Mouse (Mus musculus) kidney, embryonic 15.5 days (tissue): ENCODE measurements around the gene Rasgrp2. TPM values are rescaled to one million over a fixed set of nuclear protein-coding genes. Genes with fewer than 3 reads are reported as not detected.

ENCODE experiments used
- ATAC-seq: fragments of 200-750 bp; cut with Nextera tagmentation; replicated peaks from 2 replicates; pipeline ENCODE4 v1.8.0; 2017; ENCODE audit warnings: moderate TSS enrichment; ENCODE audit not compliant: low FRiP score
- H3K27ac ChIP-seq: fragments of 300-500 bp; sonication (generic); 2 replicates; pipeline ENCODE4 v1.5.1; 2015; ENCODE audit warnings: mild to moderate bottlenecking, inconsistent platforms
- H3K27me3 ChIP-seq: fragments of 300-500 bp; sonication (generic); 2 replicates; pipeline ENCODE4 v1.6.1; 2015; ENCODE audit warnings: inconsistent platforms
- H3K36me3 ChIP-seq: fragments of 300-500 bp; sonication (generic); 2 replicates; pipeline ENCODE4 v1.6.1; 2015; ENCODE audit warnings: inconsistent platforms
- H3K4me1 ChIP-seq: fragments of 300-500 bp; sonication (generic); 2 replicates; pipeline ENCODE4 v1.6.1; 2015; ENCODE audit warnings: inconsistent platforms
- H3K4me2 ChIP-seq: fragments of 300-500 bp; sonication (generic); 2 replicates; pipeline ENCODE4 v1.6.1; 2015; ENCODE audit warnings: moderate library complexity, mild to moderate bottlenecking, inconsistent platforms
- H3K4me3 ChIP-seq: fragments of 300-500 bp; sonication (generic); replicated peaks from 2 replicates; pipeline ENCODE4 v1.5.1; 2015; ENCODE audit warnings: mild to moderate bottlenecking, inconsistent platforms
- H3K9ac ChIP-seq: fragments of 300-500 bp; sonication (generic); 2 replicates; pipeline ENCODE4 v1.6.1; 2015; ENCODE audit warnings: mild to moderate bottlenecking, inconsistent platforms
- H3K9me3 ChIP-seq: fragments of 300-500 bp; sonication (generic); replicated peaks from 2 replicates; pipeline ENCODE4 v1.6.1; 2016; ENCODE audit warnings: inconsistent platforms
- WGBS: fragments of 180-500 bp; shearing (Covaris S2); methylation state at CpG from one replicate; pipeline ENCODE4 v1.1.7; 2015; ENCODE audit warnings: mixed read lengths; 5-methylcytosine and 5-hydroxymethylcytosine counted together
- polyA plus RNA-seq: library from polyadenylated mRNA; unstranded; fragments of >200 nt; fragmentation: Nextera tagmentation; extraction: Ambion mirVana; gene quantifications from 2 replicates; pipeline ENCODE4 v1.2.1, GENCODE M21; 2015

The Rasgrp2 gene
- polyA plus RNA-seq, 1 experiment from 2014 or later: 97.6 TPM

DNA sequence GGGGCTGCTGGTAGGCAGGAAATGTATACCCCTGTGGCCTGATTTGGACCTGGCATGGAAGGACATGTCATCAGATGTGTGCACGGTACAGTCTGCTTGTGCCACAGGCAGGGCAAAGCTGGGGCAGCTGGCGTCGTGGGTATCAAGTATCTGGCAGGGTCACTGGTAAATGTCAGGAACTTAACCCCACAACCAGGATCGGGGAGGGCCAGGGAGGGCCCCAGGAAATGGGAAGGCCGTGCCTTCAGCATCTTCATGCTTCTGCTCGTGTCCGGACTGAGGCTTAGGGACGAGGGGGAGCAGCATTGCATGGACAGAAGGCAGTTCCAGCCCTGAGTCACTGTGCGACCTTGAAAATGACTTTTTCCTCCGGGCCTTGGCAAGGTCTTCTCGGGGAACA is 14.2 kb upstream of the Rasgrp2 start:
- no peaks in the 10 kb centered on the region for H3K27me3 ChIP-seq
- H3K36me3 ChIP-seq: peaks cover under 1% of the 10 kb centered on the region; the same call in 1 of the 2 replicates
- peak overlapping the region; percentile 21 for H3K9ac ChIP-seq
- no peak for ATAC-seq
- no peaks in the 10 kb centered on the region for H3K9me3 ChIP-seq
- peak overlapping the region; percentile 87 for H3K27ac ChIP-seq
- H3K4me1 ChIP-seq: peaks cover 65% of the 10 kb centered on the region
- WGBS: 45% methylated on average over 11 of the region's 11 CpGs
- H3K4me3 ChIP-seq: peak overlapping the region; percentile 5
- H3K4me2 ChIP-seq: peak overlapping the region; percentile 44

DNA sequence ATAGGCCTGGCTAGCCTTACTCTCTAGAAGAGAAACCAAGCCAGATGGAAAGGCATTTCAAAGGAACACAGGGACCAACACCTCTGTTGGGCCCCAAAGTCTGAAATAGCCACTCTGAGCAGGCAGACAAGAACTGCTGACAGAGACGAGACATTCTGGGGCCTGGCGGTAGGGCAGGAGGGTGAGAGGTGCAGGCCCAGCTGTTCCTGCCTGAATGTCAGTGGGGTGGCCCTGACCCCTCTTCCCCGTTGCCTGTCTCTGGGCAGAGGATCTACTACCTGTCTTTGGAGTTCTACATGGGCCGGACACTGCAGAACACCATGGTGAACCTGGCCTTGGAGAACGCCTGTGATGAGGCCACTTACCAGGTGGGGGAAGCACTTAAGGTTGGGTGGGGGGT is 13.7 kb upstream of the Rasgrp2 start:
- Histone ChIP-seq H3K4me2 (peak overlapping the region; percentile 44), H3K27ac (peak overlapping the region; percentile 87), H3K27me3 (no peaks in the 10 kb centered on the region), H3K4me3 (0 out of 2 replicates have a peak overlapping the region, but pooled peaks have one; percentile 5), H3K9me3 (no peaks in the 10 kb centered on the region), H3K36me3 (no peaks in the 10 kb centered on the region), H3K4me1 (peaks cover 69% of the 10 kb centered on the region), H3K9ac (no peak overlapping the region)
- 69% methylated on average over 5 of the region's 5 CpGs for WGBS
- ATAC-seq: no peak

DNA sequence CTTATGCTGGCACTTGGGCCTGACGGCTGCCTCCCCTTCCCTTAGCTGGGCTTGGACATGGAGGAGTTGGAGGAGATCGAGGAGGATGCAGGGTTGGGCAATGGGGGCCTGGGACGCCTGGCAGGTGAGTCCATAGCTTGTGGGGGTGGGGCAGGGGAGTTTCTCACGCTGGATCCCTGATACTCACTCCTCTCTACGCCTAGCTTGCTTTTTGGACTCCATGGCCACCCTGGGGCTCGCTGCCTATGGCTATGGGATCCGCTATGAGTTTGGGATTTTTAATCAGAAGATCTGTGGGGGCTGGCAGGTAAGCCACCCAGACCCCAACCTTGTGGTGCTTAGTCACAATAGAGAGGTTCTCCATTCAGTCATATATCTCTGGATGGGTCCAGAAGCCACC is 13.3 kb upstream of the Rasgrp2 start:
- H3K9ac ChIP-seq: no peak overlapping the region
- H3K4me3 ChIP-seq: no peak overlapping the region
- peak overlapping the region; percentile 44 for H3K4me2 ChIP-seq
- no peaks in the 10 kb centered on the region for H3K36me3 ChIP-seq
- WGBS: 85% methylated on average over 7 of the region's 7 CpGs
- H3K9me3 ChIP-seq: no peaks in the 10 kb centered on the region
- ATAC-seq: no peak
- H3K27me3 ChIP-seq: no peaks in the 10 kb centered on the region
- peak overlapping the region; percentile 87; the same call in 1 of the 2 replicates for H3K27ac ChIP-seq
- peaks cover 69% of the 10 kb centered on the region for H3K4me1 ChIP-seq

DNA sequence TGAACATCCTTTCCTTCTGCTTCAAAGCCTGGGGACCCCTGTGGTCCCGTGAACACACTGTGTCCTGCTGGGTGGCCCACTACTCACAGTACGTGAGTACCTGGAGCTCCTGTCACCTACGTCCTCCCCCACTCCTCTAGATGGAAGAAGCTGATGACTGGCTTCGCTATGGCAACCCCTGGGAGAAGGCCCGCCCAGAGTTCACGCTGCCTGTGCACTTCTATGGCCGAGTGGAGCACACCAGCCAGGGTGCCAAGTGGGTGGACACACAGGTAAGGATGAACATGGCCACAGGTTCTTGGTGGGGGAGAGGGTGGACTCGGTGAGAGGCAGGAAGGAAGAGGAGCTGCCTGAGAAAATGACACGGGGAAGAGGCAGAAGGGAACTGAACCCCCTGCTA is 12.9 kb upstream of the Rasgrp2 start:
- no peaks in the 10 kb centered on the region for H3K9me3 ChIP-seq
- WGBS: 53% methylated on average over 9 of the region's 9 CpGs
- H3K27ac ChIP-seq: no peak overlapping the region
- no peak overlapping the region for H3K4me3 ChIP-seq
- H3K4me1 ChIP-seq: peaks cover 69% of the 10 kb centered on the region
- H3K27me3 ChIP-seq: no peaks in the 10 kb centered on the region
- H3K36me3 ChIP-seq: no peaks in the 10 kb centered on the region
- no peak for ATAC-seq
- no peak overlapping the region for H3K4me2 ChIP-seq
- no peak overlapping the region for H3K9ac ChIP-seq

DNA sequence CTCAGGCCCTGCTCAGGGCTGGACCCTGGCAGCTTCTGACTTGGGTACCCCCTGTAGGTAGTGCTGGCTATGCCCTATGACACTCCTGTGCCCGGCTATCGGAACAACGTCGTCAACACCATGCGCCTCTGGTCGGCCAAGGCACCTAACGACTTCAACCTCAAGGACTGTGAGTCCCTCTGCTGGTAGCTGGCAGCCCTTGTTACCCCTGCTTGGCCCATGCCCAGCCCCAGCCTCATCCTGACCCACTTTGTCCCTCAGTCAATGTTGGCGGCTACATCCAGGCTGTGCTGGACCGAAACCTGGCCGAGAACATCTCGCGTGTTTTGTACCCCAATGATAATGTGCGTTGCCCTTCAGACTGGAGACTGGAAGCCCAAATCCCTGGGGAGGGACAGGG is 11.1 kb upstream of the Rasgrp2 start:
- 83% methylated on average over 13 of the region's 13 CpGs for WGBS
- Histone ChIP-seq H3K27me3 (no peaks in the 10 kb centered on the region), H3K36me3 (peaks cover 8% of the 10 kb centered on the region), H3K27ac (no peak overlapping the region), H3K4me3 (no peak overlapping the region), H3K4me1 (peaks cover 62% of the 10 kb centered on the region), H3K9ac (no peak overlapping the region), H3K4me2 (no peak overlapping the region), H3K9me3 (no peaks in the 10 kb centered on the region)
- no peak for ATAC-seq

DNA sequence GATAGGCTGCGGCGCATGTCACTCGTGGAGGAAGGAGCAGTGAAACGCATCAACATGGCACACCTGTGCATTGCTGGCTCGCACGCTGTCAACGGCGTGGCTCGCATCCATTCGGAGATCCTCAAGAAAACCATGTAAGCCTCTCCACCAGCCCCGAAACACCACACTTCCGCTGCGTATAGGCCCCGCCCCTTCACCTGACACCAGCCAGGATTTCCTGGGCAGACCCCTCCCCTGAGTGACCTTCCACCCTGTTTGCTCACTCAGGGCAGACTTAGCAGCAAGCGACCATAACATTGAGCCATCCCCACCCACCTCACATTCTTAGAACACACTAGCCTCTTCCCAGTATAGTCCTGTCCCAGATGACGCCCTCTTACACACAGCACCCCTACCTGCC is 9.3 kb upstream of the Rasgrp2 start:
- peak; percentile 50; the same call in 1 of the 2 replicates for ATAC-seq
- Histone ChIP-seq H3K9me3 (no peaks in the 10 kb centered on the region), H3K27me3 (no peaks in the 10 kb centered on the region), H3K4me2 (peak overlapping the region; percentile 72), H3K27ac (0 out of 2 replicates have a peak overlapping the region, but pooled peaks have one; percentile 48), H3K36me3 (peaks cover 8% of the 10 kb centered on the region), H3K9ac (peak overlapping the region; percentile 33), H3K4me3 (peak overlapping the region; percentile 39), H3K4me1 (peaks cover 44% of the 10 kb centered on the region)
- WGBS: 6% methylated on average over 16 of the region's 16 CpGs

DNA sequence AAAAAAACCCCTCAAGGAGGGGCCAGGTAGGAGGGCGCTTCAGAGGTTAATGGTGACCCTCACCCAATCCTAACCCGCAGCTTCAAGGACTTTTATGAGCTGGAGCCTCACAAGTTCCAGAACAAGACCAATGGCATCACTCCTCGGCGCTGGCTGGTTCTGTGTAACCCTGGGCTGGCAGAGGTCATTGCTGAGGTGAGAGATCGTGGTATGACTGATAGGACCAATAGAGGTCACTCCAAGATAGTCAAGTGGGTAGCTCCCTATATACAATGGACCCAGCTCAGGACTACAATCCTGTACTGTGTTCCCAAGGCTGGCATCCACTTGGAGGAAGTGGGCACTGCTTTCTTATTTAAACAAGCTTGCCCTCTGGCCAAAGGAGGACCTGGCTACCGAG is 8.9 kb upstream of the Rasgrp2 start:
- H3K27me3 ChIP-seq: no peaks in the 10 kb centered on the region
- no peak overlapping the region for H3K27ac ChIP-seq
- H3K4me2 ChIP-seq: peak overlapping the region; percentile 72
- ATAC-seq: no peak
- H3K36me3 ChIP-seq: peaks cover 8% of the 10 kb centered on the region
- 55% methylated on average over 6 of the region's 6 CpGs for WGBS
- H3K9me3 ChIP-seq: no peaks in the 10 kb centered on the region
- peaks cover 40% of the 10 kb centered on the region for H3K4me1 ChIP-seq
- no peak overlapping the region for H3K9ac ChIP-seq
- no peak overlapping the region for H3K4me3 ChIP-seq

DNA sequence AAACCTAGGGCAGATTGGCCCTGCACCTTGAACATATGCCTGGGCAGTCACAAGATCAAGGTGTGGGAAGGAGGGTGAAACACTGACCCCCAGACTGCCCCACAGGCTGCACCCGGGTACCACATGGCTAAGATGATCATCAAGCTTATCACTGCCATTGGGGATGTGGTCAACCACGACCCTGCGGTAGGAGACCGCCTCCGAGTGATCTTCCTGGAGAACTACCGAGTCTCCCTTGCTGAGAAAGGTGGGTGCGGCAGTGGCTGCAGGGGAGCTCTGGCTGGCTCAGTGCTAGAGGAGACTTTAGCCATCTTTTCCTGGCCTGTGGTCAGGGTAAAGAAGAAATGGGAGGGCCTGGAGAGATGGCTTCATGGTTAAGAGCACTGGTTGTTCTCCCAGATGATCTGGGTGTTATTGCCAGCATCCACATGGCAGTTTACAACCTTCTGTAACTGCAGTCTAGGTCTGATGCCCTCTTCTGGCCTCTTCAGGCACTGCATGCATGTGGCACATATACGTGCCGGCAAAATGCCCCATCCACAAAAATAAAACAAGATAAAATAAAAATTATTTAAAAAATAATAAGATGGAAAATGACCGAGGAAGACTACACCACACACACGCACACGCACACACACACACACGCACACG is 6.3 kb upstream of the Rasgrp2 start:
- no peak overlapping the region for H3K4me3 ChIP-seq
- H3K27ac ChIP-seq: no peak overlapping the region
- no peaks in the 10 kb centered on the region for H3K27me3 ChIP-seq
- WGBS: 93% methylated on average over 14 of the region's 14 CpGs
- ATAC-seq: no peak
- H3K9ac ChIP-seq: no peak overlapping the region
- peaks cover 8% of the 10 kb centered on the region for H3K36me3 ChIP-seq
- H3K4me1 ChIP-seq: peaks cover 22% of the 10 kb centered on the region
- no peaks in the 10 kb centered on the region for H3K9me3 ChIP-seq
- no peak overlapping the region for H3K4me2 ChIP-seq

DNA sequence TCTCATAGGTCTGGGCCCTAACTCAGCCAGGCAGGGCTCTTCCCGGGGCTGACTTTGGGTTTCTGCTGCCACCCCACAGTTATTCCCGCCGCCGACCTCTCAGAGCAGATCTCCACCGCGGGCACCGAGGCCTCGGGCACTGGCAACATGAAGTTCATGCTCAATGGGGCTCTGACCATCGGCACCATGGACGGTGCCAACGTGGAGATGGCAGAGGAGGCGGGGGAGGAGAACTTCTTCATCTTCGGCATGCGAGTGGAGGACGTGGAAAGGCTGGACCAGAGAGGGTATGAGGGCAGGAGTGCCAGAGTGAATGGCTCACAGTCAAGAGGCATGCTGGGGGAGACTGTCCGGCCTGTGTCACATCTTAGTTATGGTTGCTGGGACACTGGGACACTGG is 5.5 kb upstream of the Rasgrp2 start:
- Histone ChIP-seq H3K4me3 (no peak overlapping the region), H3K27me3 (no peaks in the 10 kb centered on the region), H3K27ac (no peak overlapping the region), H3K9me3 (no peaks in the 10 kb centered on the region), H3K9ac (no peak overlapping the region), H3K4me2 (no peak overlapping the region), H3K36me3 (peaks cover 8% of the 10 kb centered on the region), H3K4me1 (peaks cover 26% of the 10 kb centered on the region)
- WGBS: 92% methylated on average over 16 of the region's 16 CpGs
- no peak for ATAC-seq

DNA sequence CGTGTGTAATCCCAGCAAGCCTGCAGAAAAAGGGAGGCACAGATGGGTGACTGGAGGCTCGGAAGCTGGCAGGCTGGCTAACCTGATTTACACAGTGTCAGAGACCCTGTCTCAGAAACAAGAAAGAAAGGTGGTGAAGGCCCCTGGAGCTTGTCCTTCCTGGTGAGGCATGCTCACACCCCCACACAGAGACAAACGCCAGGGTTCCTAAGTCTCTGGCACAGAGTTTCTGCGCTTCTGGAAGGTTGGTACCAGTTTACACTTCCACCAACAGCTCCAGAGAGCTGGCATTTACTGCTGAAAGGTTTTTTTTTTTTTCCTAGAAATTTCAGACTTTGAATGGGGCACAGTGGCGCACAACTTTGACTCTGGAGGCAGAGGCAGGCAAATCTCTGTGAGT is 2.9 kb upstream of the Rasgrp2 start:
- no peak overlapping the region for H3K9ac ChIP-seq
- H3K9me3 ChIP-seq: no peaks in the 10 kb centered on the region
- 64% methylated on average over 5 of the region's 5 CpGs for WGBS
- no peak overlapping the region for H3K27ac ChIP-seq
- peaks cover 8% of the 10 kb centered on the region for H3K36me3 ChIP-seq
- H3K4me3 ChIP-seq: no peak overlapping the region
- H3K4me2 ChIP-seq: no peak overlapping the region
- H3K27me3 ChIP-seq: peaks cover 12% of the 10 kb centered on the region
- no peak for ATAC-seq
- H3K4me1 ChIP-seq: peaks cover 34% of the 10 kb centered on the region

DNA sequence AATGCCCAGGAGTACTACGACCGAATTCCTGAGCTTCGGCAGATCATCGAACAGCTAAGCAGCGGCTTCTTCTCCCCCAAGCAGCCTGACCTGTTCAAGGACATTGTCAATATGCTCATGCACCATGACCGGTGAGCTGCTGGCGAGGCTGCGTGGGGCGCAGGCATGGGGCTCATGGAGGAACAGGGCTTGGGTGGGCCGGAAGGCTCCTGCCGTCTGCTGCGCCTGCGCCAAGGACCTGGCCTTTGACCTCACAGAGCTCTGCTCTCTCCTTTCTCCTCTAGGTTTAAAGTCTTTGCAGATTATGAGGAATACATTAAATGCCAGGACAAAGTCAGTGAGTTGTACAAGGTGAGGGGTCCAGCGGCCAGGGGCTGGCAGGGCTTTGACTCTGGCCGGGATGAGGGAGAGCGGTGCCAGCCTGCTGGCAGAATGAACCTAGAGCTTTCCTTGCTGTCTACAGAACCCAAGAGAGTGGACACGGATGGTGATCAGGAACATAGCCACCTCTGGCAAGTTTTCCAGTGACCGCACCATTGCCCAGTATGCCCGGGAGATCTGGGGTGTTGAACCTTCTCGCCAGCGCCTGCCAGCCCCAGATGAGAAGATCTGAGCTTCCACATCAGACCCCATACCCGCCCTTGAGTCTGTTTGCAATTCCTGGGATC is 1.4 kb upstream of the Rasgrp2 start:
- H3K9me3 ChIP-seq: no peaks in the 10 kb centered on the region
- ATAC-seq: no peak
- H3K4me1 ChIP-seq: peaks cover 49% of the 10 kb centered on the region
- peaks cover 3% of the 10 kb centered on the region for H3K36me3 ChIP-seq
- no peak overlapping the region for H3K4me3 ChIP-seq
- 81% methylated on average over 22 of the region's 22 CpGs for WGBS
- 0 out of 2 replicates have a peak overlapping the region, but pooled peaks have one; percentile 48 for H3K9ac ChIP-seq
- H3K4me2 ChIP-seq: peak overlapping the region; percentile 91
- peak overlapping the region; percentile 0; the same call in 1 of the 2 replicates for H3K27ac ChIP-seq
- H3K27me3 ChIP-seq: peaks cover 25% of the 10 kb centered on the region

DNA sequence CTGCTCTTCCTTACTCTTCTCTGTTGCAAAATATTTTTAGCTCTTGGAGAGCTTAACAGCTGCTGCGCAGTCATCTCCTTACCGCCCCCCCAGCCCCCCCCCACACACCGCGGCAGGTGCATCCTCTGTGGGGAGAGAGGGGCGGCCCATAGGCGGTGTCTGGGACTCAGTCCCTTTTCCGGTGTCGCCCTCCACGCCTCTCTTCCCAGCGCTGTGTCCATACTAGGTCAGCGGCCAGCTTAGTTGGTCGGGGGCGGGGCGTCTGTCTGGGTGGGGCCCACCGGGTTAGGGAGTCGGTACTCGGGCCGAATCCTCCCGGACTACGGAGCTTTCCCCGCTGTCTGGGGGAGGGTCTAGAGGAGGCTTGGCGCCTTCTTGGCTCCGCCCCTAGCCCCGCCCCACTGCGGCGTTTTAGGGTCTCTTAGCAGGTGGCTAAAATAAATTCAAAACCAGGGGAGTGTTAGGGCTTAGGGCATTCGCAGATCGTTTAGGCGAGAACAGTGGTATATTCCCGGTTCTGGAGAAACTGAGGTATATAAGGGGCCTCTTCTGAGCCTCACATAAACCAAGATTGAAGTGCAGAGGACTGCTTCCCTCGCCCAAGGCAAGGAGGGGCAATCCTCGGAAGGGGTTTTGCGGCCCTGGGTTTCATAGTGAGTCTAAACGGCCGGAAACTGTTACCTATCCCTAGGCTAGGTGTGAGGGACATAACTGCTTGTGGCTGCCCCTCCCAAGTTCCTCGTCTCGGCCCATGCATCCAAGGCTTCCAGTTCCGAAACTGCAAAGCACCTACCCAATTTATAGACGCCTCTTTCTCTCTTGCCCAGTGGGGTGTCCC is 474 bp upstream of the Rasgrp2 start:
- H3K27ac ChIP-seq: peak overlapping the region; percentile 80
- WGBS: under 1% methylated on average over 38 of the region's 39 CpGs

More for the DNA sequence above, 474 bp upstream of the Rasgrp2 start:
- Histone ChIP-seq H3K9ac (peak overlapping the region; percentile 48), H3K9me3 (no peaks in the 10 kb centered on the region), H3K4me3 (peak overlapping the region; percentile 54), H3K4me2 (peak overlapping the region; percentile 91), H3K36me3 (no peaks in the 10 kb centered on the region), H3K4me1 (peaks cover 58% of the 10 kb centered on the region), H3K27me3 (peaks cover 27% of the 10 kb centered on the region)
- ATAC-seq: peak; percentile 38
